Mouse (Mus musculus) CH12.LX (cell line): ENCODE measurements at regions not wholly inside any gene's neighbourhood (a gene's known extent, or its start where the extent isn't known, plus 50 kb on each side); places are given as distances from the start of the nearest gene placed in this dataset.

Source experiments
- DNase-seq: peaks from one replicate; pipeline ENCODE4 v3.0.0-alpha.2; 2013; ENCODE audit errors: extremely low read depth
- H3K27ac ChIP-seq: 2 replicates; pipeline ENCODE4 v1.5.1; 2012; ENCODE audit warnings: low read depth, mild to moderate bottlenecking, control low read depth, moderate library complexity; ENCODE audit not compliant: insufficient read depth
- H3K27me3 ChIP-seq: replicated peaks from 2 replicates; pipeline ENCODE3; 2012; ENCODE audit warnings: inconsistent platforms
- H3K36me3 ChIP-seq, 2 experiments: replicated peaks in 1 of 2; 2 replicates each; pipeline versions ENCODE3 to v1.6.1; 2012; ENCODE audit warnings: inconsistent platforms in 1 of 2, low read length in 1 of 2, mild to moderate bottlenecking in 1 of 2, mixed read lengths in 1 of 2, moderate library complexity in 1 of 2; ENCODE audit not compliant: control insufficient read depth in 1 of 2, insufficient read depth in 1 of 2
- H3K4me1 ChIP-seq, 2 experiments: 2 replicates each; pipeline ENCODE4 v1.6.1; 2012; ENCODE audit warnings: inconsistent platforms in 1 of 2, moderate library complexity in 1 of 2; ENCODE audit not compliant: insufficient read depth in 2 of 2, control insufficient read depth in 1 of 2
- H3K4me2 ChIP-seq: 2 replicates; pipeline ENCODE4 v1.6.1; 2012; ENCODE audit warnings: low read depth, mild to moderate bottlenecking, control low read depth; ENCODE audit not compliant: poor library complexity, insufficient read depth, severe bottlenecking
- H3K4me3 ChIP-seq, 3 experiments: fragments of 150-350 bp in 1 of 3; sonication (generic) in 1 of 3; replicated peaks in 1 of 3; 2 replicates each; pipeline versions ENCODE3 to v1.5.1; 2011 to 2012; ENCODE audit warnings: low read depth in 2 of 3, low read length in 2 of 3, mild to moderate bottlenecking in 2 of 3, moderate library complexity in 2 of 3, control low read depth in 1 of 3, improper control_type of control experiment in 1 of 3, inconsistent platforms in 1 of 3, mixed read lengths in 1 of 3; ENCODE audit not compliant: poor library complexity in 1 of 3
- H3K79me2 ChIP-seq: replicated peaks from 2 replicates; pipeline ENCODE4 v1.6.1; 2012; ENCODE audit warnings: mild to moderate bottlenecking, moderate library complexity; ENCODE audit not compliant: control insufficient read depth, poor library complexity, insufficient read depth, severe bottlenecking; ENCODE audit errors: extremely low read depth
- H3K9ac ChIP-seq: 2 replicates; pipeline ENCODE4 v1.6.1; 2012; ENCODE audit warnings: low read depth, mild to moderate bottlenecking, control low read depth, moderate library complexity; ENCODE audit not compliant: insufficient read depth
- H3K9me3 ChIP-seq: replicated peaks from 2 replicates; pipeline ENCODE3; 2012; ENCODE audit warnings: low read length, inconsistent platforms, mixed read lengths
- CHD2 ChIP-seq: IDR thresholded peaks from 2 replicates; pipeline ENCODE4 v1.6.1; 2011; ENCODE audit warnings: low read length, improper control_type of control experiment
- ELF1 ChIP-seq: IDR thresholded peaks from 2 replicates; pipeline ENCODE4 v1.6.1; 2014; ENCODE audit warnings: low read depth, mild to moderate bottlenecking, inconsistent platforms, low read length, improper control_type of control experiment
- ETS1 ChIP-seq: conservative IDR thresholded peaks from 2 replicates; pipeline ENCODE4 v1.6.1; 2012; ENCODE audit warnings: low read depth, mild to moderate bottlenecking, inconsistent platforms, low read length, improper control_type of control experiment, moderate library complexity
- GABPA ChIP-seq: IDR thresholded peaks from 2 replicates; pipeline ENCODE4 v1.6.1; 2012; ENCODE audit warnings: low read depth, low read length, improper control_type of control experiment, inconsistent platforms; ENCODE audit not compliant: insufficient replicate concordance
- IRF4 ChIP-seq: IDR thresholded peaks from 2 replicates; pipeline ENCODE4 v1.6.1; 2014; ENCODE audit warnings: low read depth, mild to moderate bottlenecking, inconsistent platforms, low read length, improper control_type of control experiment
- JUN ChIP-seq: IDR thresholded peaks from 2 replicates; pipeline ENCODE4 v1.6.1; 2011; ENCODE audit warnings: low read depth, mild to moderate bottlenecking, low read length, improper control_type of control experiment, moderate library complexity; ENCODE audit not compliant: insufficient read depth
- MAFK ChIP-seq: IDR thresholded peaks from 2 replicates; pipeline ENCODE4 v1.6.1; 2011; ENCODE audit warnings: low read length, improper control_type of control experiment; ENCODE audit not compliant: insufficient replicate concordance
- MAX ChIP-seq: IDR thresholded peaks from 2 replicates; pipeline ENCODE4 v1.6.1; 2011; ENCODE audit warnings: low read length, improper control_type of control experiment
- MEF2A ChIP-seq: IDR thresholded peaks from 2 replicates; pipeline ENCODE4 v1.6.1; 2014; ENCODE audit warnings: low read depth, mild to moderate bottlenecking, inconsistent platforms, low read length, improper control_type of control experiment, borderline replicate concordance
- NRF1 ChIP-seq: IDR thresholded peaks from 2 replicates; pipeline ENCODE4 v1.6.1; 2014; ENCODE audit warnings: low read depth, mild to moderate bottlenecking, inconsistent platforms, low read length, improper control_type of control experiment, moderate library complexity
- PAX5 ChIP-seq: IDR thresholded peaks from 2 replicates; pipeline ENCODE4 v1.6.1; 2012; ENCODE audit warnings: low read length, inconsistent platforms, mixed read lengths
- POLR2A ChIP-seq: IDR thresholded peaks from 2 replicates; pipeline ENCODE4 v1.6.1; 2011; ENCODE audit warnings: low read depth, mild to moderate bottlenecking, improper control_type of control experiment, low read length
- POLR2AphosphoS2 ChIP-seq: IDR thresholded peaks from 2 replicates; pipeline ENCODE4 v1.6.1; 2011; ENCODE audit warnings: low read depth, low read length, improper control_type of control experiment
- RAD21 ChIP-seq: IDR thresholded peaks from 2 replicates; pipeline ENCODE4 v1.6.1; 2011; ENCODE audit warnings: low read depth, mild to moderate bottlenecking, low read length, improper control_type of control experiment, moderate library complexity
- SIN3A ChIP-seq: IDR thresholded peaks from 2 replicates; pipeline ENCODE4 v1.6.1; 2012; ENCODE audit warnings: low read length, improper control_type of control experiment, inconsistent platforms
- TCF12 ChIP-seq: IDR thresholded peaks from 2 replicates; pipeline ENCODE4 v1.6.1; 2014; ENCODE audit warnings: low read depth, mild to moderate bottlenecking, inconsistent platforms, low read length, improper control_type of control experiment
- UBTF ChIP-seq: IDR thresholded peaks from 2 replicates; pipeline ENCODE4 v1.6.1; 2012; ENCODE audit warnings: low read depth, mild to moderate bottlenecking, inconsistent platforms, low read length, improper control_type of control experiment, moderate library complexity
- USF2 ChIP-seq: conservative IDR thresholded peaks from 2 replicates; pipeline ENCODE4 v1.6.1; 2011; ENCODE audit warnings: low read depth, low read length, improper control_type of control experiment
- ZKSCAN1 ChIP-seq: IDR thresholded peaks from 2 replicates; pipeline ENCODE4 v1.6.1; 2012; ENCODE audit warnings: low read depth, inconsistent platforms, low read length, improper control_type of control experiment, borderline replicate concordance
- dilution Hi-C: fragments of 300-500 bp; cut with MboI; formaldehyde crosslinking; loops from 2 replicates; pipeline ENCODE4 v1.14.3; 2020; ENCODE audit warnings: low sequenced_read_pairs; ENCODE audit not compliant: extremely low pct_unique_long_range_greater_than_20kb, extremely low pct_ligation_motif_present
- in situ Hi-C: fragments of 300-500 bp; cut with MboI; formaldehyde crosslinking; loops from 3 replicates; pipeline ENCODE4 v1.14.3; 2019; ENCODE audit warnings: low sequenced_read_pairs, low pct_ligation_motif_present, low pct_unique_long_range_greater_than_20kb, mixed read lengths

GRCm38 (mm10) chr4:140320120-140320921 is 73.7 kb upstream of the Igsf21 start:
- TF ChIP-seq MAX: no peak
- TF ChIP-seq ETS1: no peak
- TF ChIP-seq POLR2AphosphoS2: no peak
- no peak for TF ChIP-seq POLR2A
- no peak for TF ChIP-seq RAD21
- TF ChIP-seq UBTF: no peak
- no peak for TF ChIP-seq MEF2A
- no peak for TF ChIP-seq ZKSCAN1
- no peak for TF ChIP-seq USF2
- TF ChIP-seq IRF4: no peak
- TF ChIP-seq JUN: no peak
- no peak for TF ChIP-seq SIN3A
- no peak for TF ChIP-seq TCF12
- TF ChIP-seq CHD2: no peak
- TF ChIP-seq NRF1: no peak
- TF ChIP-seq ELF1: no peak
- TF ChIP-seq PAX5: no peak
- no peak for TF ChIP-seq MAFK
- TF ChIP-seq, all 38 proteins: peak for 0
- no peak for DNase-seq
- dilution Hi-C loops: no loop called here
- Histone ChIP-seq H3K9me3 (peaks cover 68% of the 10 kb centered on the region), H3K27me3 (no peaks in the 10 kb centered on the region), H3K4me1 (no peaks in the 10 kb centered on the region), H3K27ac (no peak overlapping the region), H3K9ac (no peak overlapping the region), H3K4me2 (no peak overlapping the region), H3K79me2 (no peaks in the 10 kb centered on the region), H3K4me3 (no peak overlapping the region), H3K36me3 (no peaks in the 10 kb centered on the region)
- in situ Hi-C loops: no loop called here

GRCm38 (mm10) chr4:140312635-140313034 is 66.1 kb upstream of the Igsf21 start:
- no peak overlapping the region for H3K27ac ChIP-seq
- no peak for DNase-seq
- no peak overlapping the region for H3K9ac ChIP-seq
- dilution Hi-C loops: no loop called here
- no peak for TF ChIP-seq GABPA
- no peak for TF ChIP-seq POLR2AphosphoS2
- peaks cover 47% of the 10 kb centered on the region for H3K9me3 ChIP-seq
- H3K36me3 ChIP-seq: no peaks in the 10 kb centered on the region
- H3K4me1 ChIP-seq: no peaks in the 10 kb centered on the region
- H3K79me2 ChIP-seq: no peaks in the 10 kb centered on the region
- no peak overlapping the region for H3K4me2 ChIP-seq
- H3K4me3 ChIP-seq: no peak overlapping the region
- no peaks in the 10 kb centered on the region for H3K27me3 ChIP-seq
- in situ Hi-C loops: no loop called here
